ENCODE assay signal across 14 mouse cellular contexts in the genomic region with DNA sequence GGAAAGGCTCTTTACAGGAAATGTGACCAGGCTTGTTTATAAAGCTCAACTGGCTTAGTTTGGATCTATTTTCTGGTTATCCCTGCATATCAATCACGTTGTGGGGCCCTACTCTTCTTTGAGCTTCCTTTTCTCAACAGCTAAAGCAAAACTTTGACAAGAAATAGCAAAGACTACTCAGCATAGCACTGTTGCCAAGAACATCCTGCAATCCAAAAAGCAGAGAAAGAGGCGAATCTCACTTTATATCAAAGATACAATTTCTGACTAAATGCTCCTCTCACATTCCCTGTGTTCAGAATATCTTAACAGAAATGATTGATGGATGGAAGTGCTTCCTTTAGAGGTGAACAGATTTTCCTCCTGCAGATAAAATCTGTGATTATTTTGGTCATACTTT.
DNase-seq lines count a peak whose midpoint lies in the region.
"Had no signal": no experiment of that assay in that cellular context is flagged by ENCODE, and none has a peak within 500 bp of the region (broad histone marks: within the 10 kb centered on the region; RNA-seq: fewer than 3 reads in every experiment).

No protein-coding gene starts in this region.

- intact Hi-C loops in left cerebral cortex, postnatal 25 days (cut with DNase I): no loop called here
- intact Hi-C loops in left cerebral cortex, postnatal 10 days (cut with DNase I): no loop called here

- DNase-seq in frontal cortex, postnatal 36 days (ENCODE audit: low spot score in 2 of 2): peak; percentile 7 to 12
- no peak for DNase-seq in frontal cortex, postnatal 25 days (ENCODE audit: low spot score in 2 of 2)
- peak; percentile 14 to 53 for DNase-seq in left cerebral cortex, postnatal 25 days (ENCODE audit: low spot score in 2 of 2)
- no peak for DNase-seq in left cerebral cortex, postnatal 10 days (ENCODE audit: extremely low spot score in 1 of 2, low spot score in 2 of 2)
- peak; percentile 39 for DNase-seq in brain, adult 2 months (ENCODE audit: low read depth, low spot score)
- DNase-seq in right cerebral cortex, postnatal 4 days: no peak
- DNase-seq: adrenal gland, adult 2 months; adrenal gland, postnatal 10 days; adrenal gland, postnatal 25 days; cerebellum, adult 11-12 months; cerebellum, adult 2 months; cerebellum, adult 9-10 months; cerebellum, postnatal 10 days; cerebellum, postnatal 25 days had no signal

Comparison
In these comparisons a context has a peak if more than half of its experiments do, and no peak if none do; other contexts are left out.
1. DNase-seq: peak in frontal cortex, postnatal 36 days (2 of 2), left cerebral cortex, postnatal 25 days (2 of 2) and brain, adult 2 months (single experiment); none in frontal cortex, postnatal 25 days (0 of 2), left cerebral cortex, postnatal 10 days (0 of 2) and right cerebral cortex, postnatal 4 days (single experiment).